ENCODE assay signal across 9 mouse cellular contexts in the genomic region with DNA sequence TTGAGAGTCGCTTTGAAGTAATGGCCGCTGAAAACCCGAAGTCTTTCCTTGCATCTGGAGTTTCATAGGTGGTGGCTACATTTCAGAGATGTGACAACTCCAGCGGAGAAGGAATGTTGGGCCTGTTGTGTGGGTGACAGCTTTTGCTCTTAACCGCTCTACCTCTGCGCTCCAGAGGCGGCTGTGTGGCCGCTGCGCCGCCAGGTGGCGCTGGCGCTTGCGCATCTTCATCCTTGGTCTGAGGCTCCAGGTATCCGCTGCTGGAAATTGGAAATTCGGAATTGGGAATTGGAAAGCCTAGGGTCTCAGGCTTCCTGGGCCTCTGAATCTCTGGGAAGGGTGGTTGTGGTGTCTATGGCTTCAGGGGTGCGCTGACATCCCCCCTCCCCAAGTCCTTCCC.
DNase-seq lines count a peak whose midpoint lies in the region; ATAC-seq and TF ChIP-seq lines count a peak whose summit lies in the region.
"Had no signal": no experiment of that assay in that cellular context is flagged by ENCODE, and none has a peak within 500 bp of the region (broad histone marks: within the 10 kb centered on the region; RNA-seq: fewer than 3 reads in every experiment).

No protein-coding gene starts in this region.

- TF ChIP-seq CTCF in thymus, adult 2 months (IDR thresholded peaks at IDR 0.05; ENCODE audit: borderline replicate concordance, control insufficient read depth, extremely low read depth, insufficient read depth, low read length, poor library complexity) = peak; percentile 89
- TF ChIP-seq CTCF in liver, postnatal 0 days (IDR thresholded peaks at IDR 0.05; ENCODE audit: low read depth) = peak; percentile 77

- no peak for TF ChIP-seq POLR2A in thymus, adult 2 months (IDR thresholded peaks at IDR 0.05; ENCODE audit: control insufficient read depth, extremely low read depth, insufficient read depth, low read length, poor library complexity)

- no peak overlapping the region for H3K4me3 ChIP-seq in thymus, adult 2 months (ENCODE audit: control insufficient read depth, insufficient read depth, low read length)
- H3K4me3 ChIP-seq in forebrain, embryonic 11.5 days (ENCODE audit: low read depth, low read length) = no peak overlapping the region
- no peak overlapping the region for H3K4me3 ChIP-seq in liver, postnatal 0 days (ENCODE audit: low read depth, low read length)
- H3K4me3 ChIP-seq: heart, embryonic 13.5 days had no signal

- no peaks in the 10 kb centered on the region for H3K27me3 ChIP-seq in thymus, adult 2 months (ENCODE audit: control insufficient read depth, insufficient read depth, low read length)
- no peaks in the 10 kb centered on the region for H3K27me3 ChIP-seq in forebrain, embryonic 11.5 days (ENCODE audit: control insufficient read depth, insufficient read depth, low read length)
- H3K27me3 ChIP-seq in liver, postnatal 0 days (ENCODE audit: insufficient read depth, low read length) = no peaks in the 10 kb centered on the region

- 31% methylated on average over 16 of the region's 16 CpGs for WGBS in thymus, adult 2 months
- WGBS in forebrain, embryonic 11.5 days = 5% methylated on average over 16 of the region's 16 CpGs
- 9% methylated on average over 16 of the region's 16 CpGs for WGBS in liver, postnatal 0 days (ENCODE audit: insufficient replicate concordance)

- no peak for TF ChIP-seq EP300 in liver, postnatal 0 days (IDR thresholded peaks at IDR 0.05; ENCODE audit: low read depth)

- no peaks in the 10 kb centered on the region for H3K4me1 ChIP-seq in thymus, adult 2 months (replicated peaks; ENCODE audit: control insufficient read depth, insufficient read depth, low read length)
- H3K4me1 ChIP-seq in forebrain, embryonic 11.5 days (replicated peaks; ENCODE audit: control insufficient read depth, insufficient read depth, low read length) = no peaks in the 10 kb centered on the region
- H3K4me1 ChIP-seq in liver, postnatal 0 days (ENCODE audit: insufficient read depth) = no peaks in the 10 kb centered on the region
- H3K4me1 ChIP-seq: heart, embryonic 13.5 days had no signal

- H3K27ac ChIP-seq in thymus, adult 2 months (ENCODE audit: control insufficient read depth, insufficient read depth, low read length) = no peak overlapping the region
- no peak overlapping the region for H3K27ac ChIP-seq in forebrain, embryonic 11.5 days (ENCODE audit: low read depth, low read length)
- no peak overlapping the region for H3K27ac ChIP-seq in liver, postnatal 0 days (ENCODE audit: low read depth)
- H3K27ac ChIP-seq: heart, embryonic 13.5 days had no signal

- H3K4me2 ChIP-seq in forebrain, embryonic 11.5 days (ENCODE audit: low read depth, low read length, severe bottlenecking) = no peak overlapping the region
- no peak overlapping the region for H3K4me2 ChIP-seq in liver, postnatal 0 days (ENCODE audit: low read depth, low read length)
- H3K4me2 ChIP-seq: heart, embryonic 13.5 days had no signal

- DNase-seq in thymus, adult 2 months = peak; percentile 33
- DNase-seq in thymus, adult 18-20 months = no peak
- DNase-seq in brain, adult 2 months (ENCODE audit: low read depth, low spot score) = peak; percentile 83
- DNase-seq in forebrain, embryonic 11.5 days (ENCODE audit: low spot score) = peak; percentile 84
- peak; percentile 73 for DNase-seq in kidney, postnatal 10 days
- peak; percentile 44 for DNase-seq in liver, postnatal 0 days
- DNase-seq in right cerebral cortex, postnatal 14 days = peak; percentile 74
- no peak for DNase-seq in T-cell, adult 2 months (ENCODE audit: low spot score)

- H3K36me3 ChIP-seq in thymus, adult 2 months (ENCODE audit: control insufficient read depth, insufficient read depth, low read length) = no peaks in the 10 kb centered on the region
- no peaks in the 10 kb centered on the region for H3K36me3 ChIP-seq in forebrain, embryonic 11.5 days (ENCODE audit: control insufficient read depth, insufficient read depth, low read length)
- H3K36me3 ChIP-seq in liver, postnatal 0 days (replicated peaks; ENCODE audit: insufficient read depth, low read length) = no peaks in the 10 kb centered on the region
- H3K36me3 ChIP-seq: heart, embryonic 13.5 days had no signal

- no peak overlapping the region for H3K9ac ChIP-seq in forebrain, embryonic 11.5 days (ENCODE audit: low read length)
- no peak overlapping the region for H3K9ac ChIP-seq in liver, postnatal 0 days (replicated peaks)
- H3K9ac ChIP-seq: heart, embryonic 13.5 days had no signal

- no peaks in the 10 kb centered on the region for H3K9me3 ChIP-seq in forebrain, embryonic 11.5 days (ENCODE audit: control insufficient read depth, low read length)
- H3K9me3 ChIP-seq in liver, postnatal 0 days (ENCODE audit: low read length) = no peaks in the 10 kb centered on the region
- H3K9me3 ChIP-seq: heart, embryonic 13.5 days had no signal

- no peak for ATAC-seq in forebrain, embryonic 11.5 days (replicated peaks; ENCODE audit: low FRiP score)
- ATAC-seq in liver, postnatal 0 days = no peak

Comparison
In these comparisons a context has a peak if more than half of its experiments do, and no peak if none do; other contexts are left out.
1. DNase-seq: peak in thymus, adult 2 months (single experiment), brain, adult 2 months (single experiment), forebrain, embryonic 11.5 days (single experiment), kidney, postnatal 10 days (single experiment), liver, postnatal 0 days (single experiment) and right cerebral cortex, postnatal 14 days (single experiment); none in thymus, adult 18-20 months (0 of 2) and T-cell, adult 2 months (single experiment).